Mouse (Mus musculus): ENCODE results near the gene Cherp.

DNA sequence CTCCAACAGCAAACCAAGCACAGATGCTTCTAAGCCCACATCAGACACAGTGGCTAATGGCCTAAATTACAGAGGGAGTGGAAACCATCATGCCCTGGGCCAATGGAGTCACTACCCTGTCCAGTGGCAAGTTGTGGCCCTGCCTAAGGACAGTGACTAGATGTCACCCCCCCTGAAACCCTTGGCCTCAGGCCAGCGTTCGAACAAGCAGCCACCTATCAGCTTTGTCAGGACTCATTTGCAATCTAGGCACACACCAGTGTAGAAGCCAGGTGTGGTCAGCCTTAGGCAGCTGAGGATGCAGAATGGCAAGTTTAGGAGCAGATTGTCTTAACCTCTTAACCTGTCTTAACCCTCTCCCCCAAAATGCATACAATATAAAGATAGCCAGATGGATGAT is 59.8 kb downstream of the Cherp start:
- TF ChIP-seq CTCF (IDR thresholded peaks at IDR 0.05; ENCODE audit: low read depth): no peak
- TF ChIP-seq EP300 (optimal IDR thresholded peaks at IDR 0.05): no peak

All from stomach, postnatal 0 days (tissue).